Mouse (Mus musculus): ENCODE measurements at regions not wholly inside any gene's neighbourhood (a gene's known extent, or its start where the extent isn't known, plus 50 kb on each side); places are given as distances from the start of the nearest gene placed in this dataset.
A peak's percentile ranks its signal among the peaks of the same experiment; 100 is the strongest.
"Not testable (repeated sequence)": the region's sequence is repeated elsewhere in the genome, so short reads cannot be mapped to it uniquely, and the experiment has no call there.

DNA sequence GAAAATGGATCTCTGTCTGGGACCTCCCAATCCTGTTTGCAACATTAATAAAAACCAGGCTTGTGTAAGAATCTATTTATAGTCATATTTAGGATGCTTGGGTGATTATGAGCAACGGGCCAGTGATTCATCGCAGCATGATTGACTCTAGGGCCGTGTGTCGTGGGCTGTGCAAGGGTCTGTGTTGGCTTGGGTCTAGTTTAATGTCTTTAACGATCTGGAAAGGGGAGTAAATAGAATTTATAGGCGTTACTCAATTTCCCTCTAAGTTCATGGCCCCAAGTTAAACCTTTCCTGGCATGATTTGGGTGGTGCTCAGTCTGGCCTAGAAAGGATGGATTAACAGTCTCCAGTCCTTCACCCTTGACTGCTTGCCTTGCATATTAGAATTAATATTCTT lies 149.9 kb upstream of the Fer start:
- peak; percentile 31 for DNase-seq

DNA sequence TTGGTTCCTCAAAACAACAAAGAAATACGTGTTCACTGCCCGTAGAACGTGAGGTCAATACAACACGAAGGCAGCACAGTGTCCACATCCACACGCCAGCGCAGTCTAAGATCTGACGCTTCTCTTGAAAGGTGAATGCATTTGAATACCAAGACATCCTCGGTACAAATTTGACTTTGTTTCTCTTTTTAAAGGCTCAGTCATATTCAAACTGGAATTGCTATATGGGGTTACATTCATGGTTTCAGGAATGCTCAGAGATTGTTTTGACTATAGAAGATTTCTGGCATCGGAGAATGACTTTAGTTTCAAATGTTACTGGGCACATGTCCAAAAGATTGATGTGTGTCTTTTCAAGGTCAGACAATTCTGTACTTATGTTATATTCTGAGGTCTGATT lies 147.2 kb upstream of the Fer start:
- DNase-seq, result no peak

DNA sequence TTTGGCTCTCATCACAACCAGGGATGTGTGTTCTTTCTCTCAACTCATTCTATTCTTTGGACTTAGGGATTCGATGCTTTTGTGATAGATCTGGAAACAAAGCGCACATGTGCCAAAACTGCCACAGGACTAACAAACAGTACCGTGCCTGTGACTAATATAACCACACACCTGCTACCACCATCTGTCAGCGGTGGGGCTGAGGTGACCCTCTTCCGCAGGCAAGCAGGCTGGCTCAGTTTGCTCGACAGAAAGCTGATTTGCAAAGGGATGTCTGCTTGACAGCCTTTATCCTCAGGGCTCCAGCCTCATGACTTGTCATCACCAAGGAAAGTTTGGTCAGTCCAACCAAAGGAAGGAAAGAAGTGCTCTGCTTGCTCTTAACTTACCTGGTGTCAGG lies 146.7 kb upstream of the Fer start:
- peak; percentile 94 for DNase-seq

DNA sequence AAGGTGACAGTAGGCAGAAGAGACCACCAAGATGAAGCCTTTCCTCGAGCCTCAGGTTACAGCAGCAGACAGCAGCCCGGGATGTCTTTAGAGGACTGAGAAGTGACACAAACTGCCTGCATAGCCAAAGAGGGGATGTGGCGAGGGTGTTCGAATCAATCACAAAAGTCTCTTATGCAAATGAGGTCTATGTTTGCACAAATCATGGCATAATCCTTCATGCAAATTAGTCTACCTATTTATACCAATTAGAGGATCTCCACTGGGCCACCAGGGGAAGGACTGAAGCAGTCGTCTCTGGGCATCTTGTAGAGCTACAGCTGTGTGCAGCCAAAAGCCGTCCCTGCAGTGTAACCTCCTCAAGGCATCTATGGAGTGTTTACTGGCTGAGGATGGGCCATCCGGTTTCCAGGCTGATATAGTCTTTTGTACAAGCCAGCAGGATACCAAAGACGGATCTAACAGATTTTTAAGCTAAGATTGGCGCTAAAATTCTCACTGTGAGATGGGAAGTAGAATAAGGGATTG lies 145.7 kb upstream of the Fer start:
- no peak for DNase-seq

DNA sequence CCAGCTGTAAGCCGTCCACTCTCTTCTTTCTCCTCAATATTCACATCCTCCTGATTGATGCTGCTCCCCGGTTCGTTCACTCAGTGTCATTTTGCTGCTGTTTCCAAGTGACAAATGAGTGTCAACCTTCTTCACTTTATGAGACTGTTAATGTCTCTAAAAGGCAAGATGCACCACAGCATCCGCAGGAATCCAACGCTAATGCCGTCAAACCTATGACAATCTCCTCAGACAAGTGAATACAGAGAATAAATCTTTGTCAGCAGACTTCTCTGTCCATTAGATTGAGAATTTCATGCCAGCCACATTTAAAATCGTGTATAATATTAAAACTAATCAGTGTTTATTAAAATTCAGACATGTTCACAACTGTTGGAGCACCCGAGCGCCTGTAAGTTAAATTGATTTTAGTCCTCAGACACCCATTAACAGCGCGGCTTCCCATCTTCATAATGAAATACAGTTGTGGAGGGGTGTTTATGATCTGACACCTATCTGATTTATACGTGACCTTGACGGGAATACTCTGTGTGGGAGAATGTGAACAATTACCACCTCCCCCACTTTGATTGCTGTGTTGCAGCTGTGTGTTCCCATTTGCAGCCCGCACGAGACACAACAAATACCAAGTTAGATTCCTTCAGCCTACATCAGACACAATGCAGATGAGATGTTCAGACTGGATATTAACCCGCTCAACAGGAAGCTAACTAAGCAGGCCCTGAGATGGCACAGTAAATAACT lies 143.7 kb upstream of the Fer start:
- DNase-seq, result no peak

DNA sequence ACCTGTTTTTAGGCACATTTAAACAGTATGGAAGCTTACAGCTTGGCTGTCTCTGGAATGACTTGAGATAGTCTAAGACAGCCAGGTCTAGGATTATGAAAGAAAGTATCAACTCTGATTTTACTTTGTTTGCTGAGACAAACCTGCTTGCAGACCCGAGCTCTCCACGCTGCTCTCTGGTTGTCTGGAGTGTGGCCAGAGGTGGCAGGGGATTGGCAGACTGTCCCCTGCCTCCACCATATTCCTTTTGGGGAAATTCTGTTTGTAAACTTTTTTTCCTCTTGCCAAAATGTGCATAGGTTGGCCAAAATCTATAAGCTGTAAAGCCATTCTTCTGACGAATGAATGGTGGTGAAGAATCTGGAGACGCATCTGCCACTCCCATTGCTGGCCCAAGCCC lies 143.1 kb upstream of the Fer start:
- DNase-seq, result no peak

DNA sequence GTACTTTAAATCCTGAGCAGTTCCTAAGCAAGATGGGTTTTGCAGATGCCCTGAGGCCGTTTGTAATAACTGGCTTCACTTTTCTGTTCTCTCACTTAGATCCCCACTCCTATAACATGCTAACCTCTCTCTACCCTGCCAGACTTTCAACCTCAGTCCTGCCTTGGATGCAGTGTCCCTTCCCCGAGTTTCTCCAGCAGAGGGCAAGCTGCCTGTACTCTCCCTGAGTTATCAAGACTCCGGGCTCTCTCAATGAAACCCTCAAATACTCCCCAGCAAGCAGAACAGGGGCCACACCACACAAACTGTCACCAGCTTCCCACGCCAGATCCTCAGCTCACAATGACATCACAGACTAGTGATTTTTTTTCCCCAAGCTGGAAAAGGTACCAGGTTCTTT lies 142.0 kb upstream of the Fer start:
- no peak for DNase-seq

DNA sequence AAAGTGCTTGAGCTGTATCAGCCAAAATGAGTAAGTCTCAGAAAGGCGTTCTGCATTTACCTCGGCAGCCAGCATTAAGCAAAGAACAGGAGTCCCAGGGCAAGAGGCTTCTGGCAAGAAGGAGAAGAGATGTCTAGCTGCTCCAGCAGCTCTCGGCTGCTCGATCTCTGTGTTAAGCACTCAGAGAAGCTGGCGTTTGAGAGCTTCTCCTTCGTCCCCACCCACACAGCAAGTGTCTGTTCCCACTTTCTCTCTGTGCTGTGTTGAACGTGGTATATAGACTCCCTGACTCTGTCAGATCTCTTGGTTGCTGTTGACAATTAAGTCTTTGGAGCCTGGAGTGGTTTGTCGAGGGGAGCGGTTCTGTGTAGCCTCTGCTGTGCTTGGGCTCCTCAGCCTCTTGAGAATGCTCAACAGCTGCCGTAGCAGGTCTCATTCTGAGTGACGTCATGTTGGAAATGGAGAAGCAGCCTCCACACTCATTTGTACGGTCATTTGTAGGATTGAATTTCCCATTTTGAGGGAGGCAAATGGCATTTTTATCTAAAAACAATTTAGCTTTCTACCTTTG lies 140.3 kb upstream of the Fer start:
- DNase-seq, result no peak

DNA sequence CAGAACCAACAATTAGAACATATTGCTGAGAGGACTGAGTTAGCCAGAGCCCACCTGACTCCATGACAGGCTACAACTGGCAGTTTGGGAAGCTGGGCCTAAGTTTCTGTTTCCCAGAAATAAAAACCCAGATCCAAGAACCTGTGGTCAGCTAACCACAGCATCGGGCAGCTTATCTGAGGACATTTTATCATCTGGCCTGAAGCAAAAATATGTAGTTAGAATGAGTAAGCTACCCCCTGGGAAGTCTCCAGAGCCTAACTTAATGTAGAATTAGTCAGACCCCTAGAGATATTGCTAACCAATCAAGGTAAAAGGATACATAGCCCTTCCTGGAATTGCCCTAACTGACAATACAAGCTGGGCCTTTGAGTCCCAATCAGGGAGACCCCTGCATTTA lies 124.7 kb upstream of the Fer start:
- DNase-seq, result no peak

DNA sequence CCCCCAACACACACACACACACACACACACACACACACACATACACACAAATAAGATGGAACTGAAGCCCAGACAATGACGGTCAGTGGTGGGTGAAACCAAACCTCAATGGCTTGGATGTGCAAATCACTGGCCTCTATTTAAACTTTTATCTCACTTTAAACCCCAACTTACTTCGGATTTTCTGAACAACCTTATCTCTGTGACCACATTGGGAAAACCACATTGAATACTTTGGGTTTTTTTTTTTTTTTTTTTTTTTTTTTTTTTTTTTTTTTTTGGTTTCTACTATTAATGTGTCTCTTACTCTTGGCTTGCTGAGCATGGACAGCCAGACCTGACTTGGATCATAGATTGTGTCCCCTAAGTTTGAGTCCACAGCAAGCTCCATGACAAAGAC lies 123.2 kb upstream of the Fer start:
- DNase-seq, result no peak

DNA sequence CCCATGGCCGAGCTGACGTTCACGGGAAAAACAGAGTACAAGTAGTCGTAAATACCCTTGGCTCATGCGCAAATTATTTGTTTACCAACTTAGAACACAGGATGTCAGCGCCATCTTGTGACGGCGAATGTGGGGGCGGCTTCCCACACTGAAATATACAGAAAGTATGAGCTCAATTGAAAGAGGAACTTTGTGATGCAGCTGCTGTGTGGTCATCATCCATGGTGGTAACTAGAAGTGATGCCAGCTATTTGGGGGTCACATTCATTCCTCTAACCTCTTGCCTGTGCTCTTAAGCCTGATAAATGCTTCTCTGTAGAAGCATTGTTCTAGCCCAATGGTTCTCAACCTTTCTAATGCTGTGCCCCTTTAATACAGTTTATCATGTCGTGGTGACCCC lies 113.6 kb upstream of the Fer start:
- not testable (repeated sequence) for DNase-seq

DNA sequence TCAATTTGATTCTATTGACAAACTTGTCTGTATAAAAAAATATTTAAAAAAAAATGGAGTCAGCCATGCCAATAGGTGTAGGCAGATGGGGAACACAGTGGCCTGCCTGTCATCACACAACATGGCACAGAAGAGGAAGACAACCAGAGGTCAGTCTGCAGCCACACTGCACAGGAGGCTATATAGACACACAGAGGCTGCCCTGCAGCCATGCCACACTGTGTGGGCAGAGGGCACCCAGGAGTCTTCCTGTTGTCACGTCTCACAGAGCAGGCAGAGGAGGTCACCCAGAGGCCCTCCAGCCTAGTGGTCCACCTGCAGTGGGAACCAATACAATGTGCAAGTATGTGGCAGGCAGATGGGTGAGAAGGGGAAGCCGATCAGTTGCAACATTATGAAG lies 108.5 kb upstream of the Fer start:
- DNase-seq, result no peak

DNA sequence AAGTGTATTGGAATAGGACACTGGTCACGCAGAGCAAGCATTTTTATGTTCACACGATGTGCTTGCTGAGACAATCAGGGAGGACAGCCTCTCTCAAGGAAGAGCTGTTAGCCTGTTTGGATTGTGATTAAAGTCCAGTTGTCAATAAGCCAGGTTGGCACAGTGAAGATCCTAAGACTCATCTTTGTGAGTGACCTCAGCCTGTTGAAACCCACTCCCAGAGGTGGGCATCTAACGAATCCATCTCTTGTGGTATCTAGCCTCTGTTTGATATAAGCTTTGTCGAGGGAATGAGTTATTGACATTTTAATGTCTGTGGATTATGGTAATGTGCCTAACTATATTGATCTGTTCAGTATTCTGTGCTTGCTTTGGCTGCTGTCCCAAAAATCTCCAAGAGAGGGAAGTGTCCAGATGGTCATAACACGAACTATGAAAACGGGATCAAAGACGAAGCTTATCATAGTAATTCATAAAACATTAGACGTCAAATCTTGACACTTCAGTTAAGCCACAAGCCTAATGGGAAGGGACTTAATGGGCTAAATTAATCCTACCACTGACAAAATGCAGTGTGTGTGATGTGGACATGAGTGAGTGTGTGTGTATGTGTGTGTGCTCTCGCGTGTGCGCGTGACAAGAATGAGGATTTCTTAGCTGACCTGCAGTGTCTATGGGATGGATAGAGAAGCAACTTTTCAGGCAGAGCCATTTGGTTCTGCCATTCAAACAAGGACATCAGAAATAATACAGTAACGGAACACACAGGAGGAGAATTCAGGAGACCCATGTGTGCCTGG lies 104.8 kb upstream of the Fer start:
- no peak for DNase-seq

DNA sequence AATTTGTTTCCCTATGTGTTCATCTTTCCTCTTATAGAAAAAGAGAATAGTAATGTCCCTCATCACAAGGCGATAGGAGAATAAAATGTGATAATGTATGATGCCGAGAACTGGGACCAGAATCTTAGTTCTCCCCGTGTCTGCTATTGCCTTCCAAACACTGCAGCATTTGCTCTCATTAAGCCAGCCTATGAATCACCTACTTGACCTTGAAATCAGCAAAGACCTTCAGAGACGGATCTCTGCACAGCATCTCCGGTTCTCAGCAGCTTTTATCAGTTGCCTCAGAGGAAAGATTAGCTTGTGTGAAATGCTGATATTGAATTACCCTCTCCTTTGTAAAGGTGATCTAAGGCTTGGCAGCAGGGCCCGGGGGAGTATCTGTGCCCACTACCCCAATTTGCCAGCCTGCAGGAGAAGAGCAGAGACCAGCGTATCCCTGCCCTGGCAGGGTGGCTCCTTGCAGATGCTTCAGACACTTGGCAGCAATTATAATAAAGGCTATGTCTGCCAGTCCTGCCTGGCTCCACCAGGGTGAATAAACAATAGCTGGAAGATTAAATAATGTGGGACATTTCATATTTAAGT lies 104.0 kb upstream of the Fer start:
- DNase-seq, result no peak

DNA sequence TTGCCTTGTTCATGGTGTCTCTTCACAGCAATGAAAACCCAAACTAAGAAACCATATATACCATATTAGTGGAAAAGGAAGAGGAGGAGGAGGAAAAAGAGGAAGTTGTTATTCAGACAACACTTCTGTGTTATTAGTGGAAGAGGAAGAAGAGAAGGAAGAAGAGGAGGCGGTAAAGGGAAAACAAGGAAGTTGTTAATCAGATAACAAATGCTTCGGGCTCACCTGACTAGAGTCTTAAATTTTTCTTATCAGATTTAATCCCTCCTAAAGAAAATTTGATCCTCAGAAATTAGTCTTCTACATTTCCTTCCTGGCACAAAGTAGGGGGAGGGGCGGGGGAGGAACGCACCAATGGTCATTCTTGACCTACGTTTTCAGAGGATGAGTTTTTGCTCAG lies 101.8 kb upstream of the Fer start:
- DNase-seq, result no peak

DNA sequence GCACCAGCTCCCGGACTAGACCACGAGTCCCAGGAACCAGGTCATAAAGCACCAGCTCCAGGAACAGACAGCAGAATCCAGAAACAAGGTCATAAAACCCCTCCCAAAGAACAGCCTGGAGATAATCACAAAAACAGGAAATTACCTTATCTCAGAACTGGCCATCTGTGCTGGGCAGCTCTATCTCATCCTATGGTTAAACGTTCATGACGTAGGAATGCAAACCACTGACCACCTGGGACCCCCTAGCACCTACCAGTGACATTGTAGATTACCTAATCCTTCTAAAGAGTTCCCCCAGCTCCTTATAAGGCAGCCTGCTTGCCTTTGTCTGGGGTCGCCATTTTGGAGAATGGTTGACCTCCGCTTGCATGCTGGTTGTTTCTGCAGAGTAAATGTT lies 91.8 kb upstream of the Fer start:
- no peak for DNase-seq

DNA sequence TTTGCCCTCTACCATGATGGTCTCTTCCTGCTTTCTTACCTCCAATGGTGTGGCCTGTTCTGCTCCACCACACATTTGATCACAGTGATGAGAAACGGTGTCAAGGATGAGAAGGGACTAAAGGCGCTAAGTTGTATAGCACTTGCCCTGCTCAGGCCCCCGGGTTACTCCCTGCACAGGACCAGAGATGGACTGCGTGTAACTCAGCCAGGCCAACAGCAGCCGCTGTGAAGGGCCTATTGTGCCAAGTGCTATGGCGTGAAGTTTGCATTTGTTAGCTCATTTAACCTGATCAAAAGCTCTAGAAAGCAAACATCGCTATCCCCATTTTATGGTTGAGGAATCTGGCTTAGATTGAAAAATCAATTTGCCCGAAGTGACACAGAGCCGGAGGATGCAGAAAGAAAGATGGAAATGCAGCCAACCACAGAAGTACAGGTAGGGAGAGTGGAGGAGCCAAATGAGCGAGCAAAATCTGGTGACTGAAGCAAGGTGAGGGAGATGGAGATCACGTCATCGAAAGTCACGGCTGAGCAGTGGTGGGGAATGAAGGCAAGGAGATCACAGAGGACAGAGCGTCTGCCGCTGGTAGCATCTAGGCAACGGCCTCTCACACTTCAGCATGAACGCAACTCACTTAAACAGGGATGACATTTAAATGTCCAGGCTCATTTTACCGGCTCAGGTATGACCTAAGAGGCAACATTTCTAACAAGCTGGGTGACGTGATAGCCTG lies 78.3 kb upstream of the Fer start:
- no peak for DNase-seq

DNA sequence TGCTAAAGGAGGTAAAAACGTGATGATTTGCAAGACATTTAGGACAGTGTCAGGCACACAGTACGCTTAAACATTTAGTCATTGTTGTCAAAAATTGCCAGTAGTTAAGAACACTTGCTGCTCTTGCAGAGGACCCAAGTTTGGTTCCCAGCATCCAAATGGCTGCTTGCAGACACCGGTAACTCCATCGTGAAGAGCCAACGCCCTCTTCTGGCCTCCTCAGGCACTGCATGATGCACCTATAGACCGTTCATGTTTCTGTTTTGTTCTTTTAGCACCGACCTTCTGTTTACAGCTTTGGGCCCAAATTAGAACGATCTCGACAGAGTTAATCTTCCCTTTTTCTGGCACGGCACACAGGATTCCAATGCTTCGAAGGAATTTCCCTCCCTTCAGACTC lies 76.4 kb upstream of the Fer start:
- no peak for DNase-seq

DNA sequence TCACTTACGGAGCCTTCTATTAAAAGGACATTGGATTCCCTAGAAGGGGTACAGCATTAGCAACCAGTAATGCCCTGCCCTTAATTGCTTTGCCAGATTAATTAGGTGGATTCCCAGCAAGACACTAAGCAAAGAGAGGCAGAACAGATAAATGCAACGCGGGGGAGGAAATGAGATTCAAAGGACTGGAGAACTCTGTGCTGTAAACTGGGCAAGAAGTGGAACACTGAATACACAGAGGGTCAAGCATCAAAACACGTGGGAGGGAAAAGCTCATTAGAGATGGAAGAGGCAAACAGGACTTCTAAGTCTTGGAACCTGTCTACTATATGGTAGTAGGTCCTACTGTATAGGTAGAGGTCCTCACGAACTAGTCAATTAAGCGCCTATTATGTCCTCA lies 68.5 kb upstream of the Fer start:
- no peak for DNase-seq

DNA sequence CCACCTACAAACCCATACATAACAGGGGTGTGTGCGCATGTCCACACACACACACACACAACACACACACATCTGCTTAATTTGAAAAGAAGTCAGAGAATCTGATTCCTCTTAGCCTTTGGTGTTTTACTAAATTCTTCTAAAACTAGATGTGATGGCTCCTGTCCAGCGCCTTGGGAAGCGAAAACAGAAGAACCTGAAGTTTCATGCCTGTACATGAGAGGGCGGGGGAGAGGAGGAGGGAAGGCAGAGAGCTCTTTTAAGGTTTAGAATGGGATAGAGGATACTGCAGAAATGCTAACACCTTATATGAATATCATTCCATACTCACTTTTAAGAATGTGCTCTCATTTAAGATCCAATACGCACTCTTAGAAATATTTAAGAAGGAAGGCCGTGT lies 64.5 kb upstream of the Fer start:
- DNase-seq, result no peak

DNA sequence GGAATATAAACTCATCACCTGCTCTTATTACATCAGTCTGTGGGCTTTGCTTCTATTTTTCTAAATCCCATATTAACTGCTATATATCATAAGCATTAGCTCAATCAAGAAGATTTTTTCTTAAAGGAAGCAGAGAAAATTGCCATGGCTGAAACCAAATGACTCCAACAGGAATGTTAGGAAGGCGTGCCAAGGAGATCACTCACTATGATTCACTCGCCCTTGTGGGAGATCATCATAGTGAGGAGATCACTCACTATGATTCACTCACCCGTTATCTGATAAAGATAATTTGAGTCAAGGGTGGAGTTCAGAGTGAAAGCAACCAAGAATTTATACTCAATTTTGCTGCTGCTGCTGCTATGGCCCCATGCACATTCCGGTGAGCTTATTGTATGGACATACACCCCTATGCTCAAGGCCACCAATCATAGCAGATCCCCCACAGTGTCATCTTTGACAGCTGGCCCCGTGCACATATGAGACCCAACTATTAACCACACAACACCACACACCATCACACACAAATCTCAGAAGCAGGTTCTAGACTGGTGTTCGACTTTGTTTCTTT lies 63.8 kb upstream of the Fer start:
- DNase-seq, result no peak

DNA sequence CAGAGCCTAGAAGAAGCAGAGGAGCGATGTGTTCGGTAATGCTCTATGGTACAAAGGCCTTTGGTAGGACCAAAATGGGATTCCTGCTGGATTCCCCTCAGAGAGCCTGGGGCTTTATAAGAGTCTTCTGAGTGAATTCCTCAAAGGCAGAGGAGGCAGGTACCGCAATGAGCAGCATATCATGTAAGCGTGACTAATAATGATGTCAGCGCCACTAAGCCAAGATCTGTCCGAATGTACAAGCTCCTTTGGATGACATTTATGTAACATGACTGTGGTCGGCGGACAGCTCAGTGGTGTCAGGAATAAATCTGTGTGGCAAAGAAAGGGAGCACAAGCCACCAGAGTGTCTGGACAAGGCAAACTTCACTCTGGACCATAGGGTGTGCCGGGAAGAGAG lies 61.5 kb upstream of the Fer start:
- DNase-seq, result no peak

DNA sequence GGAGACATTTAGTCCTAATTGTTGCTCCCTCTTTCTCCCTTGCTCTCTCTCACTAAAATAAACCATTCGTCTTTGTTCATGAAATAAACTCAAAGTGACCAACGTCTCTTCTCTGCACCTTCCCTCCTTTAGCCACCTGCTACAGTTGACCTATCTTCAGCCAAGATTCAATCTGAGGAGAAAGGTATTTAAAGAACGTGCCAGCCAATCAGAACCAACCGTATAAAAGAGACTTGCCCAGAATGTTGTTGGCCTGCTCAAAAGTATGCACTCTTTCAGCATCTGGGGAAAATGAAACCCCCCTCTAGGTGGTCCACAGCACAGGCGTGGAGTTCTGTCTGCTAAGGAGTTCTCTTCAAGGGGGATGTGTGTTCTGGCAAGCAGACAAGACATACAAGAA lies 60.0 kb upstream of the Fer start:
- no peak for DNase-seq

Measured in cerebellum, adult 9-11 months (tissue).